Mouse (Mus musculus) CH12.LX (cell line): ENCODE measurements around the gene Rai14. TPM values are rescaled to one million over a fixed set of nuclear protein-coding genes. Genes with fewer than 3 reads are reported as not detected.

Experiments used
- DNase-seq: peaks from one replicate; pipeline ENCODE4 v3.0.0-alpha.2; 2013; ENCODE audit errors: extremely low read depth
- H3K27ac ChIP-seq: 2 replicates; pipeline ENCODE4 v1.5.1; 2012; ENCODE audit warnings: low read depth, mild to moderate bottlenecking, control low read depth, moderate library complexity; ENCODE audit not compliant: insufficient read depth
- H3K27me3 ChIP-seq: replicated peaks from 2 replicates; pipeline ENCODE3; 2012; ENCODE audit warnings: inconsistent platforms
- H3K36me3 ChIP-seq, 2 experiments: replicated peaks in 1 of 2; 2 replicates each; pipeline versions ENCODE3 to v1.6.1; 2012; ENCODE audit warnings: inconsistent platforms in 1 of 2, low read length in 1 of 2, mild to moderate bottlenecking in 1 of 2, mixed read lengths in 1 of 2, moderate library complexity in 1 of 2; ENCODE audit not compliant: control insufficient read depth in 1 of 2, insufficient read depth in 1 of 2
- H3K4me1 ChIP-seq, 2 experiments: 2 replicates each; pipeline ENCODE4 v1.6.1; 2012; ENCODE audit warnings: inconsistent platforms in 1 of 2, moderate library complexity in 1 of 2; ENCODE audit not compliant: insufficient read depth in 2 of 2, control insufficient read depth in 1 of 2
- H3K4me2 ChIP-seq: 2 replicates; pipeline ENCODE4 v1.6.1; 2012; ENCODE audit warnings: low read depth, mild to moderate bottlenecking, control low read depth; ENCODE audit not compliant: poor library complexity, insufficient read depth, severe bottlenecking
- H3K4me3 ChIP-seq, 3 experiments: fragments of 150-350 bp in 1 of 3; sonication (generic) in 1 of 3; replicated peaks in 1 of 3; 2 replicates each; pipeline versions ENCODE3 to v1.5.1; 2011 to 2012; ENCODE audit warnings: low read depth in 2 of 3, low read length in 2 of 3, mild to moderate bottlenecking in 2 of 3, moderate library complexity in 2 of 3, control low read depth in 1 of 3, improper control_type of control experiment in 1 of 3, inconsistent platforms in 1 of 3, mixed read lengths in 1 of 3; ENCODE audit not compliant: poor library complexity in 1 of 3
- H3K79me2 ChIP-seq: replicated peaks from 2 replicates; pipeline ENCODE4 v1.6.1; 2012; ENCODE audit warnings: mild to moderate bottlenecking, moderate library complexity; ENCODE audit not compliant: control insufficient read depth, poor library complexity, insufficient read depth, severe bottlenecking; ENCODE audit errors: extremely low read depth
- H3K9ac ChIP-seq: 2 replicates; pipeline ENCODE4 v1.6.1; 2012; ENCODE audit warnings: low read depth, mild to moderate bottlenecking, control low read depth, moderate library complexity; ENCODE audit not compliant: insufficient read depth
- H3K9me3 ChIP-seq: replicated peaks from 2 replicates; pipeline ENCODE3; 2012; ENCODE audit warnings: low read length, inconsistent platforms, mixed read lengths
- CHD1 ChIP-seq: IDR thresholded peaks from 2 replicates; pipeline ENCODE4 v1.6.1; 2012; ENCODE audit warnings: low read depth, low read length, improper control_type of control experiment, inconsistent platforms
- CTCF ChIP-seq, 2 experiments: IDR thresholded peaks in 1 of 2; conservative IDR thresholded peaks in 1 of 2; 2 replicates each; pipeline ENCODE4 v1.5.1; 2011 to 2012; ENCODE audit warnings: low read depth in 2 of 2, low read length in 2 of 2, improper control_type of control experiment in 1 of 2, inconsistent platforms in 1 of 2, mild to moderate bottlenecking in 1 of 2, moderate library complexity in 1 of 2
- E2F4 ChIP-seq: IDR thresholded peaks from 2 replicates; pipeline ENCODE4 v1.6.1; 2011; ENCODE audit warnings: low read depth, low read length, improper control_type of control experiment; ENCODE audit not compliant: insufficient replicate concordance
- GABPA ChIP-seq: IDR thresholded peaks from 2 replicates; pipeline ENCODE4 v1.6.1; 2012; ENCODE audit warnings: low read depth, low read length, improper control_type of control experiment, inconsistent platforms; ENCODE audit not compliant: insufficient replicate concordance
- HCFC1 ChIP-seq: IDR thresholded peaks from 2 replicates; pipeline ENCODE4 v1.6.1; 2012; ENCODE audit warnings: low read depth, mild to moderate bottlenecking, inconsistent platforms, low read length, improper control_type of control experiment
- IRF4 ChIP-seq: IDR thresholded peaks from 2 replicates; pipeline ENCODE4 v1.6.1; 2014; ENCODE audit warnings: low read depth, mild to moderate bottlenecking, inconsistent platforms, low read length, improper control_type of control experiment
- JUN ChIP-seq: IDR thresholded peaks from 2 replicates; pipeline ENCODE4 v1.6.1; 2011; ENCODE audit warnings: low read depth, mild to moderate bottlenecking, low read length, improper control_type of control experiment, moderate library complexity; ENCODE audit not compliant: insufficient read depth
- KAT2A ChIP-seq: IDR thresholded peaks from 2 replicates; pipeline ENCODE4 v1.6.1; 2012; ENCODE audit warnings: low read length, improper control_type of control experiment, inconsistent platforms; ENCODE audit not compliant: insufficient replicate concordance
- MAZ ChIP-seq: IDR thresholded peaks from 2 replicates; pipeline ENCODE4 v1.6.1; 2012; ENCODE audit warnings: low read depth, mild to moderate bottlenecking, inconsistent platforms, low read length, improper control_type of control experiment, moderate library complexity
- MEF2A ChIP-seq: IDR thresholded peaks from 2 replicates; pipeline ENCODE4 v1.6.1; 2014; ENCODE audit warnings: low read depth, mild to moderate bottlenecking, inconsistent platforms, low read length, improper control_type of control experiment, borderline replicate concordance
- MXI1 ChIP-seq: IDR thresholded peaks from 2 replicates; pipeline ENCODE4 v1.6.1; 2011; ENCODE audit warnings: mild to moderate bottlenecking, low read depth, low read length, improper control_type of control experiment
- MYC ChIP-seq: IDR thresholded peaks from 2 replicates; pipeline ENCODE4 v1.6.1; 2011; ENCODE audit warnings: low read depth, mild to moderate bottlenecking, improper control_type of control experiment, low read length
- PAX5 ChIP-seq: IDR thresholded peaks from 2 replicates; pipeline ENCODE4 v1.6.1; 2012; ENCODE audit warnings: low read length, inconsistent platforms, mixed read lengths
- RCOR1 ChIP-seq: conservative IDR thresholded peaks from 2 replicates; pipeline ENCODE4 v1.6.1; 2012; ENCODE audit warnings: low read depth, mild to moderate bottlenecking, inconsistent platforms, low read length, improper control_type of control experiment
- SIN3A ChIP-seq: IDR thresholded peaks from 2 replicates; pipeline ENCODE4 v1.6.1; 2012; ENCODE audit warnings: low read length, improper control_type of control experiment, inconsistent platforms
- SMC3 ChIP-seq: IDR thresholded peaks from 2 replicates; pipeline ENCODE4 v1.6.1; 2011; ENCODE audit warnings: low read depth, low read length, improper control_type of control experiment
- TCF12 ChIP-seq: IDR thresholded peaks from 2 replicates; pipeline ENCODE4 v1.6.1; 2014; ENCODE audit warnings: low read depth, mild to moderate bottlenecking, inconsistent platforms, low read length, improper control_type of control experiment
- UBTF ChIP-seq: IDR thresholded peaks from 2 replicates; pipeline ENCODE4 v1.6.1; 2012; ENCODE audit warnings: low read depth, mild to moderate bottlenecking, inconsistent platforms, low read length, improper control_type of control experiment, moderate library complexity
- USF1 ChIP-seq: IDR thresholded peaks from 2 replicates; pipeline ENCODE4 v1.6.1; 2014; ENCODE audit warnings: low read depth, mild to moderate bottlenecking, inconsistent platforms, low read length, improper control_type of control experiment
- ZC3H11A ChIP-seq: IDR thresholded peaks from 2 replicates; pipeline ENCODE4 v1.6.1; 2012; ENCODE audit warnings: low read depth, mild to moderate bottlenecking, inconsistent platforms, low read length, improper control_type of control experiment
- ZKSCAN1 ChIP-seq: IDR thresholded peaks from 2 replicates; pipeline ENCODE4 v1.6.1; 2012; ENCODE audit warnings: low read depth, inconsistent platforms, low read length, improper control_type of control experiment, borderline replicate concordance
- ZMIZ1 ChIP-seq: IDR thresholded peaks from 2 replicates; pipeline ENCODE4 v1.6.1; 2012; ENCODE audit warnings: low read depth, mild to moderate bottlenecking, inconsistent platforms, low read length, improper control_type of control experiment
- dilution Hi-C: fragments of 300-500 bp; cut with MboI; formaldehyde crosslinking; loops from 2 replicates; pipeline ENCODE4 v1.14.3; 2020; ENCODE audit warnings: low sequenced_read_pairs; ENCODE audit not compliant: extremely low pct_unique_long_range_greater_than_20kb, extremely low pct_ligation_motif_present
- in situ Hi-C: fragments of 300-500 bp; cut with MboI; formaldehyde crosslinking; loops from 3 replicates; pipeline ENCODE4 v1.14.3; 2019; ENCODE audit warnings: low sequenced_read_pairs, low pct_ligation_motif_present, low pct_unique_long_range_greater_than_20kb, mixed read lengths
- polyA plus RNA-seq: library from polyadenylated mRNA; unstranded; fragments of >175 nt; gene quantifications from 2 replicates; pipeline ENCODE4 v1.2.1, GENCODE M21; 2012; ENCODE audit warnings: low read depth; ENCODE audit not compliant: insufficient read length
- total RNA-seq, 2 experiments: library from RNA; depleted of rRNA; stranded (reverse); fragments of 300-350 nt in 1 of 2; fragments of >200 nt in 1 of 2; gene quantifications; 2 replicates each; pipeline ENCODE4 v1.2.3; 2012 to 2014

Gene Rai14
- total and polyA plus RNA-seq, 3 experiments, result 7.5 to 14.1 (median 9.6) TPM

DNA sequence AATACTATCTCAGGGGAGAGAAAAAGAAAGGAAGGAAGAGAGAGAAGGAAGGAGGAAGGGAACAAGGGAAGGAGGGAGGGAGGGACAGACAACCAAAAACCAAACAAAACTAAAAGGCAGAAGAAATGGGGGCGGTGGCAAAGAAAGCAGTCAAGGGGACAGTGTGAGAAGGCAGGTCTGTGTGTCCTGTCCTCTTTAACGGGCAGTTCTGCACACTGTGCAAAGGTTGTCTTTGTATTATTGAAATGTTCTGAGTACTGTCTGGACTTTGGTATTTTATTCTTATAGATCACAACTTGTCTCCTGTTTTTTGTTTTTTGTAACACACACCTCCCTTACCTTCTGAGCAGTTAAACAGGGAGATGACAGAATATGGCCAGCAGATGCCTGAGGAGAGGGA is 55.6 kb downstream of the Rai14 start:
- H3K4me1 ChIP-seq, result peaks cover 7 to 17% of the 10 kb centered on the region in 2 experiments
- H3K9ac ChIP-seq, result no peak overlapping the region
- H3K27me3 ChIP-seq, result no peaks in the 10 kb centered on the region
- H3K9me3 ChIP-seq, result no peaks in the 10 kb centered on the region
- in situ Hi-C loops, result no loop called here
- H3K79me2 ChIP-seq, result no peaks in the 10 kb centered on the region
- H3K4me3 ChIP-seq, result no peak overlapping the region
- H3K4me2 ChIP-seq, result no peak overlapping the region
- no peak overlapping the region for H3K27ac ChIP-seq
- no peak for TF ChIP-seq ZKSCAN1
- TF ChIP-seq MYC, result no peak
- TF ChIP-seq CHD1, result no peak
- no peak for TF ChIP-seq IRF4
- TF ChIP-seq SMC3, result no peak
- TF ChIP-seq TCF12, result no peak
- H3K36me3 ChIP-seq, result peaks cover 0 to 7% of the 10 kb centered on the region in 2 experiments
- no peak for DNase-seq
- dilution Hi-C loops, result no loop called here

- Histone ChIP-seq H3K4me2 (no peak overlapping the region), H3K4me1 (no peaks in the 10 kb centered on the region), H3K79me2 (no peaks in the 10 kb centered on the region), H3K4me3 (no peak overlapping the region), H3K36me3 (peaks cover 0 to 7% of the 10 kb centered on the region in 2 experiments), H3K9ac (no peak overlapping the region), H3K9me3 (no peaks in the 10 kb centered on the region), H3K27me3 (no peaks in the 10 kb centered on the region), H3K27ac (no peak overlapping the region)
- no peak for DNase-seq
- dilution Hi-C loops (no loop called here), in situ Hi-C loops (no loop called here)
- no peak for TF ChIP-seq USF1
- TF ChIP-seq MAZ, result no peak
- TF ChIP-seq HCFC1, result no peak
- no peak for TF ChIP-seq ZKSCAN1
- no peak for TF ChIP-seq JUN
- no peak for TF ChIP-seq UBTF
- TF ChIP-seq RCOR1, result no peak
- no peak for TF ChIP-seq IRF4
- TF ChIP-seq ZC3H11A, result no peak
- TF ChIP-seq MXI1, result no peak
- no peak for TF ChIP-seq CTCF (conservative IDR thresholded peaks at IDR 0.05 in 1 of 2, IDR thresholded peaks at IDR 0.05 in 1 of 2; ENCODE audit: low read depth in 2 of 2, low read length in 2 of 2)
- no peak for TF ChIP-seq E2F4
- TF ChIP-seq GABPA, result no peak
- no peak for TF ChIP-seq MYC
- no peak for TF ChIP-seq SIN3A
- no peak for TF ChIP-seq KAT2A
- TF ChIP-seq MEF2A, result no peak
- no peak for TF ChIP-seq PAX5
- no peak for TF ChIP-seq ZMIZ1
Measured at GRCm38 (mm10) chr15:10656146-10656545, 58.3 kb downstream of the Rai14 start.
